Mouse (Mus musculus): Measurements from ENCODE around the gene Supt6.

DNA sequence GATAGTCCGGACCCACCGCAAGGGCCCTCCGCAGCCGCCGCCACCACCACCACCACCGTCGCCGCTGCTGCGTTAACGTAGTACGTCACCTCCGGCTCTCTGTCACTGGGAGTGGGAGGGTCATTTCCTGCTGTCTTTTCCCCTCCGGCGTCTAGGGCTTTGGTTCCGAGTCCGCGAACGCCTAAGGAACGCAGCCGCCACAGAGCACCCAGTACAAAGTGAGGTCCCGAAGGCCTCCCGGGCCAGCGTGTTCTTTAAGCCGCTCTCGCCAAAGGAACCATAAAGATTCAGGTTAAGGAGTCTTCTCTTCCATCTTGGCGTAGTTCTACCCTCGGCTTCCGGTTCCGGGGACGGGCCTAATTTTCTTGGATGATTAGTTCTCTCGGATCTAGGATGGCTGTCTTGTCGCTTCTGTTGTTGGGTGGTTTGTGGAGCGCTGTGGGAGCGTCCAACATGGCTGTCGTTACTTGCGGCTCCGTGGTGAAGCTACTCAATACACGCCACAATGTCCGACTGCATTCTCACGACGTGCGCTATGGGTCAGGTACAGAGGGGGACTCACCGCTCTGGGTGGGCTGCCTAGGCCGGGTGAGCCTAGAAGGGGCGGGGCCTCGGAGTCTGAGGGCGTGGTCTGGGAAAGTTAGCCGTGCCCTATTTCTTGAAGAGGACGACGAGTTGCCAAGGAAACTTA lies at the start of gene Supt6, which contains the start of gene Sdf2:
- TF ChIP-seq USF1 (IDR thresholded peaks at IDR 0.05; ENCODE audit: low read depth), result no peak
- TF ChIP-seq CTCF (IDR thresholded peaks at IDR 0.05; ENCODE audit: control insufficient read depth, insufficient read depth, insufficient read length), result no peak
- no peak for TF ChIP-seq MYOG (IDR thresholded peaks at IDR 0.05; ENCODE audit: control insufficient read depth, extremely low read depth, insufficient read length)
- TF ChIP-seq MAX (IDR thresholded peaks at IDR 0.05), result no peak
- no peak for TF ChIP-seq FOSL1 (IDR thresholded peaks at IDR 0.05; ENCODE audit: insufficient read depth, low read length, poor library complexity, severe bottlenecking)
